Mouse (Mus musculus): ENCODE measurements around the gene Tmem206. TPM values are rescaled to one million over a fixed set of nuclear protein-coding genes. Genes with fewer than 3 reads are reported as not detected.
A peak's percentile ranks its signal among the peaks of the same experiment; 100 is the strongest.

Tmem206 gene
- polyA plus RNA-seq, 1 experiment from 2014 or later = 6.7 TPM

- Histone ChIP-seq H3K9me3 (ENCODE audit: control insufficient read depth, low read length) (no peaks in the 10 kb centered on the region), H3K9ac (ENCODE audit: low read length) (no peak overlapping the region), H3K27me3 (ENCODE audit: control insufficient read depth, insufficient read depth, low read length) (no peaks in the 10 kb centered on the region), H3K4me1 (replicated peaks; ENCODE audit: control insufficient read depth, insufficient read depth) (peaks cover 5% of the 10 kb centered on the region), H3K36me3 (ENCODE audit: control insufficient read depth, insufficient read depth, low read length) (no peaks in the 10 kb centered on the region), H3K4me3 (ENCODE audit: low read depth, low read length) (no peak overlapping the region), H3K27ac (replicated peaks) (no peak overlapping the region), H3K4me2 (replicated peaks; ENCODE audit: low read depth) (no peak overlapping the region)
- 39% methylated on average over 9 of the region's 9 CpGs for WGBS
- no peak for TF ChIP-seq EP300 (optimal IDR thresholded peaks at IDR 0.05)
- TF ChIP-seq CTCF (IDR thresholded peaks at IDR 0.05; ENCODE audit: low read depth) = no peak
- ATAC-seq (ENCODE audit: low FRiP score, low TSS enrichment) (no peak), DNase-seq (ENCODE audit: low spot score) (no peak)
These were observed 31.5 kb upstream of the Tmem206 start for GRCm38 (mm10) chr1:191293996-191294795.

- no peak overlapping the region for H3K27ac ChIP-seq (replicated peaks)
- no peak for TF ChIP-seq CTCF (IDR thresholded peaks at IDR 0.05; ENCODE audit: low read depth)
- TF ChIP-seq EP300 (optimal IDR thresholded peaks at IDR 0.05) = no peak
- no peak overlapping the region for H3K4me3 ChIP-seq (ENCODE audit: low read depth, low read length)
- no peak overlapping the region for H3K9ac ChIP-seq (ENCODE audit: low read length)
- no peaks in the 10 kb centered on the region for H3K36me3 ChIP-seq (ENCODE audit: control insufficient read depth, insufficient read depth, low read length)
- H3K9me3 ChIP-seq (ENCODE audit: control insufficient read depth, low read length) = no peaks in the 10 kb centered on the region
- peaks cover 5% of the 10 kb centered on the region for H3K4me1 ChIP-seq (replicated peaks; ENCODE audit: control insufficient read depth, insufficient read depth)
- H3K4me2 ChIP-seq (replicated peaks; ENCODE audit: low read depth) = no peak overlapping the region
- H3K27me3 ChIP-seq (ENCODE audit: control insufficient read depth, insufficient read depth, low read length) = no peaks in the 10 kb centered on the region
- ATAC-seq (ENCODE audit: low FRiP score, low TSS enrichment) (no peak), DNase-seq (ENCODE audit: low spot score) (no peak)
- WGBS = 15% methylated on average over 3 of the region's 3 CpGs
These were observed 29.9 kb upstream of the Tmem206 start for GRCm38 (mm10) chr1:191295784-191296183.

GRCm38 (mm10) chr1:191296445-191296844, 29.3 kb upstream of the Tmem206 start:
- peak overlapping the region; percentile 49; the same call in 1 of the 2 replicates for H3K27ac ChIP-seq (replicated peaks)
- H3K36me3 ChIP-seq (ENCODE audit: control insufficient read depth, insufficient read depth, low read length) = no peaks in the 10 kb centered on the region
- no peaks in the 10 kb centered on the region for H3K27me3 ChIP-seq (ENCODE audit: control insufficient read depth, insufficient read depth, low read length)
- no peak overlapping the region for H3K9ac ChIP-seq (ENCODE audit: low read length)
- DNase-seq (ENCODE audit: low spot score) (peak; percentile 49), ATAC-seq (ENCODE audit: low FRiP score, low TSS enrichment) (peak; percentile 24; the same call in 1 of the 2 replicates)
- no peak overlapping the region for H3K4me2 ChIP-seq (replicated peaks; ENCODE audit: low read depth)
- no peak for TF ChIP-seq CTCF (IDR thresholded peaks at IDR 0.05; ENCODE audit: low read depth)
- no peak for TF ChIP-seq EP300 (optimal IDR thresholded peaks at IDR 0.05)
- peaks cover 5% of the 10 kb centered on the region for H3K4me1 ChIP-seq (replicated peaks; ENCODE audit: control insufficient read depth, insufficient read depth)
- 52% methylated on average over 5 of the region's 5 CpGs for WGBS
- H3K9me3 ChIP-seq (ENCODE audit: control insufficient read depth, low read length) = no peaks in the 10 kb centered on the region
- H3K4me3 ChIP-seq (ENCODE audit: low read depth, low read length) = no peak overlapping the region

DNA sequence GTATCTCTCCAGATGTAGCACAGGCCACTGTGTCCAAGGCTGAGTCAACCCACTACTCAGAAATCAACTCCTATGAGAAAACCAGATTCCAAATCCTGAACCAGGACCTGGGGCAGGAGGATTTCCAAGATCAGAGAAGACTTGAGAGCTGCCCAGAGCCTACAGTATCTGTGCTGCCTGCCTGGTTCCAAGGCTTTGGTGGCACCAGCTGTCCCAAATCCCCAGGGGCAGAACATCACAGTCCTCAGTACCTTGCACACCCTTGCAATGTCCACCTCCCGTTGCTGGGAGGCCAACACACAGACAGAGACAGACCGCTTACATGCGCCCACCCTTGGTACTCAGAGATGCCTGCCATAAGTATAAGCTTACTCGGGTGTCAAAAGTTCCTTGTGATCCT, 27.4 kb upstream of the Tmem206 start:
- H3K36me3 ChIP-seq (ENCODE audit: control insufficient read depth, insufficient read depth, low read length) = no peaks in the 10 kb centered on the region
- ATAC-seq (ENCODE audit: low FRiP score, low TSS enrichment) (no peak), DNase-seq (ENCODE audit: low spot score) (no peak)
- peaks cover 5% of the 10 kb centered on the region for H3K4me1 ChIP-seq (replicated peaks; ENCODE audit: control insufficient read depth, insufficient read depth)
- TF ChIP-seq CTCF (IDR thresholded peaks at IDR 0.05; ENCODE audit: low read depth) = no peak
- no peak for TF ChIP-seq EP300 (optimal IDR thresholded peaks at IDR 0.05)
- no peak overlapping the region for H3K4me2 ChIP-seq (replicated peaks; ENCODE audit: low read depth)
- H3K27ac ChIP-seq (replicated peaks) = no peak overlapping the region
- no peaks in the 10 kb centered on the region for H3K9me3 ChIP-seq (ENCODE audit: control insufficient read depth, low read length)
- no peak overlapping the region for H3K4me3 ChIP-seq (ENCODE audit: low read depth, low read length)
- no peaks in the 10 kb centered on the region for H3K27me3 ChIP-seq (ENCODE audit: control insufficient read depth, insufficient read depth, low read length)
- WGBS = 83% methylated on average over 4 of the region's 4 CpGs
- H3K9ac ChIP-seq (ENCODE audit: low read length) = no peak overlapping the region

GRCm38 (mm10) chr1:191299215-191299942, 26.3 kb upstream of the Tmem206 start:
- peak; percentile 62 for DNase-seq (ENCODE audit: low spot score)
- Histone ChIP-seq H3K36me3 (ENCODE audit: control insufficient read depth, insufficient read depth, low read length) (no peaks in the 10 kb centered on the region), H3K4me1 (replicated peaks; ENCODE audit: control insufficient read depth, insufficient read depth) (peaks cover 5% of the 10 kb centered on the region; the same call in 1 of the 2 replicates), H3K9me3 (ENCODE audit: control insufficient read depth, low read length) (no peaks in the 10 kb centered on the region), H3K9ac (ENCODE audit: low read length) (no peak overlapping the region), H3K27ac (replicated peaks) (no peak overlapping the region), H3K4me3 (ENCODE audit: low read depth, low read length) (no peak overlapping the region), H3K27me3 (ENCODE audit: control insufficient read depth, insufficient read depth, low read length) (no peaks in the 10 kb centered on the region), H3K4me2 (replicated peaks; ENCODE audit: low read depth) (no peak overlapping the region)
- 52% methylated on average over 11 of the region's 11 CpGs for WGBS
- peak; percentile 81 for TF ChIP-seq CTCF (IDR thresholded peaks at IDR 0.05; ENCODE audit: low read depth)
- no peak for TF ChIP-seq EP300 (optimal IDR thresholded peaks at IDR 0.05)
- 0 out of 2 replicates have a peak, but pooled peaks have one; percentile 27 for ATAC-seq (ENCODE audit: low FRiP score, low TSS enrichment)

Data from stomach, postnatal 0 days (tissue).